Mouse (Mus musculus): ENCODE measurements around the gene Mpped1.

Gene Mpped1

GRCm38 (mm10) chr15:83884291-83884690 lies 105.0 kb downstream of the Mpped1 start:
- DNase-seq (ENCODE audit: low spot score) = no peak

GRCm38 (mm10) chr15:83892871-83893270 lies 113.6 kb downstream of the Mpped1 start:
- DNase-seq (ENCODE audit: low spot score) = no peak

- DNase-seq (ENCODE audit: low spot score) = no peak
Observed at GRCm38 (mm10) chr15:83894261-83894660, 115.0 kb downstream of the Mpped1 start.

GRCm38 (mm10) chr15:83896011-83896410 lies 116.7 kb downstream of the Mpped1 start:
- DNase-seq (ENCODE audit: low spot score) = no peak

- DNase-seq (ENCODE audit: low spot score) = no peak
Observed at GRCm38 (mm10) chr15:83897286-83897685, 118.0 kb downstream of the Mpped1 start.

- DNase-seq (ENCODE audit: low spot score) = no peak
Observed at GRCm38 (mm10) chr15:83906472-83906871, 127.2 kb downstream of the Mpped1 start.

Data from c-Kit-positive CD71-positive TER-119-positive erythroid progenitor cells, embryonic 14.5 days (primary cell).